Mouse (Mus musculus): ENCODE results near the gene Crebl2. TPM values are rescaled to one million over a fixed set of nuclear protein-coding genes. Genes with fewer than 3 reads are reported as not detected.

The Crebl2 gene
- polyA plus RNA-seq (2015; fragmentation: Nextera tagmentation; extraction: Ambion mirVana): 3.1 and 3.3 TPM in 2 replicates

DNA sequence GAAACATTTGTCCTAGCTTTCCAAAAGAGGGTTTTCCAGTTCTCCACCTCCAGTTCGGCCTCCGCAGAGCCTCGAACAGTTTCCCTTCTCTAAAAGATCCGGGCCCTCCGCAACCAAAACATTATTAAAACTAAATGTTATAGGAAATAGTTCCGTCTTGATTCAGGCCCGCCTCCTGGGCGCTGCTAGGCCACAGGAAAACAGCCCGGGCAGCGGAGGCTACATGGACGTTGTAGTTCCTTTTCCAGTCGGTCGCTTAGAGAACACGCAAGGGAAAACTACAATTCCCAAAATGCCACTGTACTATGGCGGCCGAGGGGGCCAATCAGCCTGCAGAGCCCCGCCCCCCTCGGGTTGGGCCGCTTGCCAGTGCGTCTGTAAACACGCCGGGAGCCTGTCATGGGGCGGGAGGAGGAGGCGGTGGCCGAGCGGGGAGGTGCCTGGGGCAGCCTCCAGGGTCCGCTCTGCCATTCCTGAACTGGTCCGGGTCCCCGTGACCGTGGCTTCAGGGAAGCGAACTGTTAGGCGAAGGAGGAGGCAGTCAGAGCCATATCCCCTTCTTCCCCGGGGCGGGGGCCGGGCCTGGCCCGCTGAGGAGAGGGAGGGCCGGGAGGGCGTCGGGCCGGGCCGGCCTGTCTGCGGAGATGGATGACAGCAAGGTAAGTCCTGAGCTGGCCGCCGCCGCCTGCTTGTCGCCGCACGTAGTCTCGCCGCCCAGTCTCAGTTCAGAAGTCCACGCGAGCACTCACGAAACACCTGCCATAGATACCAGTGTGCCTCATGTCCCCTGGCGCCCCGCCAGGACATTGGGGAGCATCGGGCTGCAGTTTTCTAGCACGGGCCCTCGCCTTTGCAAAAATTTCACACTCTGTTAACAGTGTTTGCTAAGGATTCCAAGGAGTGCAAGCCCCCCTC lies at the start of gene Crebl2:
Gene Crebl2 (plus strand): TSS at position 369 of the 915 bp plus-strand sequence.
- WGBS (ENCODE audit: insufficient replicate concordance): under 1% methylated on average over 56 of the region's 58 CpGs
- H3K4me2 ChIP-seq (ENCODE audit: low read depth, low read length): peak within 1 kb of the TSS; percentile 82

DNA sequence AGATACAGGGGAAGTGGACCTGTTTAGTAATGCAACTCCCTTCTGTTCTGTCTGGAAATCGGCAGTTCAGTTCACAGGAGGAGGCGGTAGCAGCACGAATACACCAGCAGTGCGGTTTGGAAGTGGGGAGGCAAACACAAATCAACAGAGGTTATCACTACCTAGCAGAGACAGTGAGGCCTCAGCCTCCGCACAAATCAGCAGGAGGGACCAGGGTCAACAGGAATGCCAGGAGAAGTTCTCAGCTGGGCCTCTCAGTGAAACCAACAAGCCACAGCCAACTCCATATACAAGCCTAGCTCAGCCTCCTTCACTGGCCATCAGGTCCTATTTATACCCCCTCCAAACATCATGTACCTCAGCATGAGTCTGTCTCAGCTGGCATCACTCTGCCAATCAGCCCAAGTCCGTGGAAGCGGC lies 48.5 kb upstream of the Crebl2 start:
- Histone ChIP-seq H3K4me2 (ENCODE audit: low read depth, low read length) (peak overlapping the region; percentile 7; the same call in 1 of the 2 replicates), H3K4me3 (ENCODE audit: low read depth, low read length) (peak overlapping the region; percentile 12; the same call in 1 of the 2 replicates), H3K9me3 (replicated peaks; ENCODE audit: control insufficient read depth, low read length) (no peaks in the 10 kb centered on the region), H3K27ac (ENCODE audit: low read length) (peak overlapping the region; percentile 58), H3K27me3 (ENCODE audit: control insufficient read depth, insufficient read depth, low read depth, low read length) (no peaks in the 10 kb centered on the region), H3K4me1 (ENCODE audit: control insufficient read depth, low read depth, low read length) (peaks cover 15% of the 10 kb centered on the region), H3K36me3 (ENCODE audit: control insufficient read depth, insufficient read depth) (no peaks in the 10 kb centered on the region), H3K9ac (ENCODE audit: low read depth, low read length) (peak overlapping the region; percentile 1; the same call in 1 of the 2 replicates)
- peak; percentile 92 for ATAC-seq (ENCODE audit: low read depth)
- WGBS (ENCODE audit: insufficient replicate concordance): 41% methylated on average over 7 of the region's 7 CpGs

More for the DNA sequence above, at the start of gene Crebl2:
- Histone ChIP-seq H3K27me3 (ENCODE audit: control insufficient read depth, insufficient read depth, low read depth, low read length) (no peaks in the 10 kb centered on the region), H3K9ac (ENCODE audit: low read depth, low read length) (peak within 1 kb of the TSS; percentile 88), H3K36me3 (ENCODE audit: control insufficient read depth, insufficient read depth) (no peaks in the 10 kb centered on the region), H3K4me3 (ENCODE audit: low read depth, low read length) (peak within 1 kb of the TSS; percentile 78), H3K9me3 (replicated peaks; ENCODE audit: control insufficient read depth, low read length) (no peaks in the 10 kb centered on the region), H3K27ac (ENCODE audit: low read length) (peak within 1 kb of the TSS; percentile 98), H3K4me1 (ENCODE audit: control insufficient read depth, low read depth, low read length) (peaks cover 40% of the 10 kb centered on the region)
- peak; percentile 93 for ATAC-seq (ENCODE audit: low read depth)

DNA sequence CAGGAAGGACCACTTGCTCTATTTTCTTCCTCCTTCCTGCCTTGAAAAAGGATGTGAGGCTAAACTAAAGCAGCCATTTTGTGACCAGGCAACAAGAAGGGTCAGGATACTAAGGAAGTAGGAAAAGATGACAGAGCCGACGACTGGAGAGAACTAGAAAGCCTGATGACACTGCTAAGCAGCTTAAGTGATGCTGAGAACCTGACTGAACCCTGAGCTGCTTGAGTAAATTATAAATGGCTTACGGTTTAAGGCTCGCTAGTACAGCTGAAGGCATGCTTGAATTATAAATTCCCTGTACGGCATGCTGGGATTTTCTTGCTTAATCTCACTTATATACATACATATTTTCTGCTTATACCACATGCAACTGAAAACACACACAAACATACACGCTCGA lies 47.1 kb upstream of the Crebl2 start:
- no peak for ATAC-seq (ENCODE audit: low read depth)
- H3K9ac ChIP-seq (ENCODE audit: low read depth, low read length): no peak overlapping the region
- no peak overlapping the region for H3K27ac ChIP-seq (ENCODE audit: low read length)
- no peaks in the 10 kb centered on the region for H3K27me3 ChIP-seq (ENCODE audit: control insufficient read depth, insufficient read depth, low read depth, low read length)
- H3K4me3 ChIP-seq (ENCODE audit: low read depth, low read length): no peak overlapping the region
- 85% methylated on average over 7 of the region's 7 CpGs for WGBS (ENCODE audit: insufficient replicate concordance)
- H3K4me1 ChIP-seq (ENCODE audit: control insufficient read depth, low read depth, low read length): peaks cover 15% of the 10 kb centered on the region
- H3K36me3 ChIP-seq (ENCODE audit: control insufficient read depth, insufficient read depth): no peaks in the 10 kb centered on the region
- H3K9me3 ChIP-seq (replicated peaks; ENCODE audit: control insufficient read depth, low read length): no peaks in the 10 kb centered on the region
- no peak overlapping the region for H3K4me2 ChIP-seq (ENCODE audit: low read depth, low read length)

DNA sequence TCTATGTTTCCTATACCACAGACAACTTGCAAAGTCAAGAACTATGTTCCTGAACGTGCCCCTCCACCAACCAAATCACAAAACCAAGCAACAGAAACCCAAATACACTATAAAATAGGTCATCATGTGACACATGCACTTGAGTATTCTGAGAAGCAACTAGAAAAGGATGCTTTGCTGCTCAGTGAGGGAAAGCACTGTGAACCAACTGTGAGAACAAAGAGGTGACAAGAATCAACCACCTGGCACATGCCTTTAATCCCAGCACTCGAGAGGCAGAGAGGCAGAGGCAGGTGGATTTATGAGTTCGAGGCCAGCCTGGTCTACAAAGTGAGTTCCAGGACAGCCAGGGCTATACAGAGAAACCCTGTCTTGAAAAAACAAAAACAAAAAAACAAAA lies 43.5 kb upstream of the Crebl2 start:
- Histone ChIP-seq H3K36me3 (ENCODE audit: control insufficient read depth, insufficient read depth) (no peaks in the 10 kb centered on the region), H3K9me3 (replicated peaks; ENCODE audit: control insufficient read depth, low read length) (no peaks in the 10 kb centered on the region), H3K9ac (ENCODE audit: low read depth, low read length) (no peak overlapping the region), H3K4me1 (ENCODE audit: control insufficient read depth, low read depth, low read length) (peaks cover 25% of the 10 kb centered on the region), H3K4me2 (ENCODE audit: low read depth, low read length) (no peak overlapping the region), H3K4me3 (ENCODE audit: low read depth, low read length) (no peak overlapping the region), H3K27ac (ENCODE audit: low read length) (no peak overlapping the region), H3K27me3 (ENCODE audit: control insufficient read depth, insufficient read depth, low read depth, low read length) (no peaks in the 10 kb centered on the region)
- 59% methylated on average over 3 of the region's 3 CpGs for WGBS (ENCODE audit: insufficient replicate concordance)
- no peak for ATAC-seq (ENCODE audit: low read depth)

DNA sequence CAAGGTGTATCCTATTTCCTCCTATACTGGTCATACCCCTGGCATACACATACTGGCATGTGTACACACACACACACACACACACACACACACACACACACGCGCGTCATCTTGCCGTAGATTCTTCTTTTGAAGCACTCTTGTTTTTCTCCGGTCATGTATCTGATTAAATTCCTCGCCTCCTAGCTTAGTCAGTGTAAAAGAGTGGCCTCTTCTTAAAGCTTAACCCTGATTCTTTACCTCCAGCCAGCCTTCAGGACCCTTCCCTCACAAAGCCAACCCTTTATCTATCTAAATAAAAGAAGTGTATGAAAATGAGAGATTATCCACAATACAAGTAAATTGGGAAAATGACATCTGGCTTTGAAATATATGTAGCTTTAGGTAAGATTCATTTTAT lies 40.9 kb upstream of the Crebl2 start:
- H3K4me1 ChIP-seq (ENCODE audit: control insufficient read depth, low read depth, low read length): peaks cover 28% of the 10 kb centered on the region
- no peaks in the 10 kb centered on the region for H3K36me3 ChIP-seq (ENCODE audit: control insufficient read depth, insufficient read depth)
- H3K4me3 ChIP-seq (ENCODE audit: low read depth, low read length): no peak overlapping the region
- 81% methylated on average over 6 of the region's 6 CpGs for WGBS (ENCODE audit: insufficient replicate concordance)
- H3K9me3 ChIP-seq (replicated peaks; ENCODE audit: control insufficient read depth, low read length): no peaks in the 10 kb centered on the region
- H3K27me3 ChIP-seq (ENCODE audit: control insufficient read depth, insufficient read depth, low read depth, low read length): no peaks in the 10 kb centered on the region
- H3K9ac ChIP-seq (ENCODE audit: low read depth, low read length): no peak overlapping the region
- no peak overlapping the region for H3K4me2 ChIP-seq (ENCODE audit: low read depth, low read length)
- H3K27ac ChIP-seq (ENCODE audit: low read length): no peak overlapping the region
- ATAC-seq (ENCODE audit: low read depth): no peak

DNA sequence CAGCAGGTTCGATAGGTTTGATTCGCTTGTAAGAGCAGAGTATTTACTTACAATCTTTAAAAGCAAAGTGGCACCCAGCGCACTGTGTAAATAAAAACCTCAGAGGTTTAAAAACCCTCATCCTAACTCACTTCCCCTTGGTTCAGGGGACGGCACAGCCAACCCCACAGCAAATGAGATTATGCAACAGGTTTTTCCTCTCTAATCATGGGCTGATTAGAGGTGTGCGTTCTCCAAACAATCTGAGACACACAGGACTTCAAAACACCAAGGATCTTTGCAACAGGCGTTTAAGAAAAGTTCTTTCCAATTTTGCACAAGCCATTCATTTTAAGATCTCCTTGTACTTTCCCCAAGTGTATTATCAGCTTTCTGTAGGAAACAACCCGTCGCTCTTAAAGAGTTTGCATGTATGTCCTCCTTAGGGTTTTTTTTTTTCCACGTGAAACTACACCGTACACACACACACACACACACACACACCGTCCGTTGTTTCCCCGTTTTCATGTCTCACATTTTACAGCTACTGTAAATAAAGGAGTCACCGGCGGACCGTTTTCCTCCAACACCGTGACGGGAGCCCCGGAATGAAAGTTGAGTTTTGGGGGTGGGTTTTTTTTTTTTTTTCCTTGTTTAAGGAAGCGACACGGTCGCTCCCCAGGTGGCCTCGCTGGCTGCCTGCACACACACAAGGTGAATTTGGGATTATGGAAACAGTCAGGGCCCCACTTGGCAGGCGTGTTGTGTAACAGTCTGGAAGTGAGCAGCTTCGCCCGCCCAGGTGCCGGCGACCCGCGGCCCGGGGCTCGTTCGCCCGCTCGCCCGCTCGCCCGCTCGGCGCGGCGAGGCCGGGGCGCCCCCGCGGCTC lies 38.5 kb upstream of the Crebl2 start:
- Histone ChIP-seq H3K4me2 (ENCODE audit: low read depth, low read length) (peak overlapping the region; percentile 94), H3K27me3 (ENCODE audit: control insufficient read depth, insufficient read depth, low read depth, low read length) (no peaks in the 10 kb centered on the region), H3K9ac (ENCODE audit: low read depth, low read length) (peak overlapping the region; percentile 95), H3K9me3 (replicated peaks; ENCODE audit: control insufficient read depth, low read length) (no peaks in the 10 kb centered on the region), H3K4me1 (ENCODE audit: control insufficient read depth, low read depth, low read length) (peaks cover 28% of the 10 kb centered on the region), H3K4me3 (ENCODE audit: low read depth, low read length) (peak overlapping the region; percentile 85), H3K36me3 (ENCODE audit: control insufficient read depth, insufficient read depth) (no peaks in the 10 kb centered on the region), H3K27ac (ENCODE audit: low read length) (peak overlapping the region; percentile 92)
- under 1% methylated on average over 43 of the region's 46 CpGs for WGBS (ENCODE audit: insufficient replicate concordance)
- ATAC-seq (ENCODE audit: low read depth): peak; percentile 14; the same call in 1 of the 2 replicates

DNA sequence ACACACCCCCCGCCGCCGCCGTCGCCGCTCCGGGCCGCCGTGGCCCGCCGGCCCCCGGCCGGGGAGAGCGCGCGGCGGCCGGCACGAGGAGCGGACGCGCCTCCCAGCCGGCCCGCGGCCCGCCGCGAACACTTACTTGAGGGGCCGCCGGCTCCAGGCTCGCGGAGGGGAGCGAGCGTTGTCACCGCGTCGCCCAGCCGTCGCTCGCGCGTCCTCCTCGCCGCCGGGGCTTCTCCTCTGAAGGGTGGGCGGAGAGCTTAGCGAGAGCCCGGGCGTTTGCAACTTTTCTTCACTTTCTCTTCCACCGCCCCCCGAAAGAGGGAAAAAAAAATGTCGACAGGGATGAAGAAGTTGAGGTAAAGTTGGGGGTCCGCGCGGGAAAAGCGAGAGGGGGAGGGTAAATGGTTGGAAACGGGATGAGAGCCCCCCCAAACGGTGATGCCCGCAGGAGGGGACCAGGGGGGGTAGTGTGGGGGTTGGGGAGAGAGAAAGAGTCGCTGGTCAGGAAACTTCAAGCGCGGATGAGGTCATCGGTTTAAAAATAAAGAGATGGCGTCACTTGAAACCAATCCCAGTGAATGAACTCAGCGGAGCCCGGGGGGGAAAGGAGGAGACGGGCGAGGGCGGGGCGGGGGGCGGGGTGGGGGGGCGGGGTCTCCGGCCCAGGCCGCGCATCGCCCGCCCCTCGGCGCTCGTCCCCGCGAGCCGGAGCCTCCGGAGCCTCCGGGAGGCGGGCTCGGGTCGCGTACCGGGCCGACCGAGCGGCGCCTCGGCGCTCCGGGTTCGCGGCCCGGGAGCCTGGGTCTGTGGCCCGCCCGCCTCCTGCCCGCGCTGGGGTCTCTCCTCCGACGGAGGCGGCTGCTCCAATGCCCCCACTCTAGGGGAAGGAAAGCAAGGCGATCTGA lies 37.6 kb upstream of the Crebl2 start, which contains the start of gene Dusp16:
Gene Dusp16 (minus strand): TSS at position 485 of the 905 bp plus-strand sequence.
- peak within 1 kb of the TSS; percentile 85 for H3K4me3 ChIP-seq (ENCODE audit: low read depth, low read length)
- peak; percentile 92 for ATAC-seq (ENCODE audit: low read depth)
- H3K27ac ChIP-seq (ENCODE audit: low read length): peak within 1 kb of the TSS; percentile 92
- H3K4me1 ChIP-seq (ENCODE audit: control insufficient read depth, low read depth, low read length): peaks cover 28% of the 10 kb centered on the region
- no peaks in the 10 kb centered on the region for H3K9me3 ChIP-seq (replicated peaks; ENCODE audit: control insufficient read depth, low read length)
- peak within 1 kb of the TSS; percentile 94 for H3K4me2 ChIP-seq (ENCODE audit: low read depth, low read length)
- H3K9ac ChIP-seq (ENCODE audit: low read depth, low read length): peak within 1 kb of the TSS; percentile 95
- no peaks in the 10 kb centered on the region for H3K27me3 ChIP-seq (ENCODE audit: control insufficient read depth, insufficient read depth, low read depth, low read length)
- H3K36me3 ChIP-seq (ENCODE audit: control insufficient read depth, insufficient read depth): no peaks in the 10 kb centered on the region
- under 1% methylated on average over 84 of the region's 108 CpGs for WGBS (ENCODE audit: insufficient replicate concordance)

Measured in liver, embryonic 16.5 days (tissue).